Mouse (Mus musculus) right cerebral cortex, adult 18-20 months (tissue): Measurements from ENCODE around the gene A630076J17Rik.

ENCODE experiments used
- DNase-seq: peaks from one replicate; pipeline ENCODE4 v3.0.0; 2022; ENCODE audit warnings: mixed read lengths

Gene A630076J17Rik

DNA sequence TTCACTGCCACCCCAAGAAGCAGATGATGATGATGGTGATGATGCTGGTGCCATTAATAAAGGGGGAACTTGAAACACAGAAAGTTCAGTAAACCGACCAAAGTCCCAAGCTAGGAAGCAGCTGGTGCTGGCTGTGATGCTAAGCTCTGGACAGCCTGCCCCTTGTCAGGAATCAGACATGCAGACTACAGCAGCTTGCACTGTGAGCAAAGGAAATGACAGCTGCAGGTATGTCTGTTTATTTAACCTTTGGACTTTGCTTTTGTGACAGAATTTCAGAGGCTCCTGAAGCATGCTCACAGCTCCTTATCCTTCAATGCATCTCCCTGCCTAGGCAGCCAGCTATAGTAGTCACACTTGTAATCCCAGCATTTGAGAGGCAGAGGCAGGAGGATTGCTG is at the start of gene A630076J17Rik:
Gene A630076J17Rik, plus strand, starts transcription at position 88 of the 400 bp plus-strand sequence.
- DNase-seq, result no peak

DNA sequence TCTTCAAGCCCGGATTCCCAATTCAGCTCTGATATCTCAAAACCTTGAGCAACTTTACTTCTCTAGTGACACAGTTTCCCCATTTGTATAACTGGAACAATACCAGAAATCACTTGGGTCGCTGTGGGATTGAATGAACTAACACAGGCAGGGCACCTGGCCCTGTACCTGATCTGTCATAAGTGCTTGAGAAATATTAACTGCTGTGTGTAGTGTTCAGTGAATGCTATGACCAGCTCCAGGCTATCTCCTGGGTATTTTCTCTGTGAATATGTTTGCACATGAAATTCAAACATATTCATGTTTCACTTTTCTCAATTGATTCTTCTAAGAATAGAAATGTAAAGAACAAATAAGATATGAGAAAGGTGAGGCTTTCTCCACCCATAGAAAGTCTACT is 49.6 kb upstream of the A630076J17Rik start:
- DNase-seq, result no peak

GRCm38 (mm10) chr3:107182756-107183155 is 47.7 kb upstream of the A630076J17Rik start, which contains the start of gene Kcna10:
Gene Kcna10, plus strand, starts transcription at chr3:107183056.
- no peak for DNase-seq

- no peak for DNase-seq
These were observed 47.2 kb upstream of the A630076J17Rik start for GRCm38 (mm10) chr3:107183178-107183577.

- no peak for DNase-seq
These were observed 44.8 kb upstream of the A630076J17Rik start for GRCm38 (mm10) chr3:107185597-107185996.

DNA sequence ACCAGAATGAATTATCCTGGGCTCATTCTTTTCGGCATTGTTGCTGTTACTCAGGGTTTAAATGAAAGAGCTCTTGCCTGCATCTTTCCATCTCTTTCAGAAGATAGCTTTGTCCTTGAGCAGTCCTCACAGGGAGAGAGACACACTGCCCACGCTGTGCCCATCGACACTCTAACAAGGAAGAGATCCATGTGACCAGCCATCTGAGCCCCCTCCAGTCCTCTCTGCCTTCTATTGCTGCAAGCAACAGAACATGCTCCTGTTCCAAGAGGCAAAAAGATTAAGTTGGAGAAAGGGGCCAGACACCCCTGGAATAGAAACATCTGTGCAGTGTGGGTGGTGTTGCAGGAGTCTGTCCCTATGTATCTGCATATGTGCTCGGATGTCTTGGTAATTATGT is 43.4 kb upstream of the A630076J17Rik start:
- peak; percentile 37 for DNase-seq

DNA sequence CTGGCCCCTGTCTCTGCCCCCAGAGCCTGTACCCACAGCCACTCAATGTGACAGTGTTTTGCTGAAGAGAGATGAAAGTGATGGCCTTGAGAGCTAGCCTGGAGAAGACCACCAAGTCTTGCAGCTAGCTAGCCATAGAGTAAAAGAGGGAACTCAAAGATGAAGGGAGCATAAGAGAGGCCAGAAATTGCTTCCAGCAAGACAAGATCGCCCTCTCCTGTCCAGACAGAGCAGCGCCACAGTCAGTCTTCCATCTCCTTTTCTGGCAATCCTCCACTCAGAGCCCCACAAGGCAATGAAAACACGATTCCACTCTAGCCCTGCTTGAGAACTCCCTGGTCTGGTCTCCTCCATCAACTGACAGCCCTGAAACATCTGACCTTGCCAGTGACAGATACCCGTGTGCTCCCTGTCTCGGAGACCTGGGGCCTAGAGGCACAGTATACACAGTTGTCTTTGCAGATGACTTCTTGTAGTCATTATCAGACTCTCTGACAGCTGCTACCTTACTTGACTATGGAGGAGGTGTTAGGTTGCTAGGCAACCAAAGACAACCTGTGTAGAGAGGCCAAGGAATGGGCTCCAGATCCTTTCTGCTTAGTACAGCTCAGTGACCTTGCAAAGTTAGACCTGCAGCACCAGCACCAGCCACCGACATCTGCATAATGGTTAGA is 42.1 kb upstream of the A630076J17Rik start:
- DNase-seq, result peak; percentile 74

DNA sequence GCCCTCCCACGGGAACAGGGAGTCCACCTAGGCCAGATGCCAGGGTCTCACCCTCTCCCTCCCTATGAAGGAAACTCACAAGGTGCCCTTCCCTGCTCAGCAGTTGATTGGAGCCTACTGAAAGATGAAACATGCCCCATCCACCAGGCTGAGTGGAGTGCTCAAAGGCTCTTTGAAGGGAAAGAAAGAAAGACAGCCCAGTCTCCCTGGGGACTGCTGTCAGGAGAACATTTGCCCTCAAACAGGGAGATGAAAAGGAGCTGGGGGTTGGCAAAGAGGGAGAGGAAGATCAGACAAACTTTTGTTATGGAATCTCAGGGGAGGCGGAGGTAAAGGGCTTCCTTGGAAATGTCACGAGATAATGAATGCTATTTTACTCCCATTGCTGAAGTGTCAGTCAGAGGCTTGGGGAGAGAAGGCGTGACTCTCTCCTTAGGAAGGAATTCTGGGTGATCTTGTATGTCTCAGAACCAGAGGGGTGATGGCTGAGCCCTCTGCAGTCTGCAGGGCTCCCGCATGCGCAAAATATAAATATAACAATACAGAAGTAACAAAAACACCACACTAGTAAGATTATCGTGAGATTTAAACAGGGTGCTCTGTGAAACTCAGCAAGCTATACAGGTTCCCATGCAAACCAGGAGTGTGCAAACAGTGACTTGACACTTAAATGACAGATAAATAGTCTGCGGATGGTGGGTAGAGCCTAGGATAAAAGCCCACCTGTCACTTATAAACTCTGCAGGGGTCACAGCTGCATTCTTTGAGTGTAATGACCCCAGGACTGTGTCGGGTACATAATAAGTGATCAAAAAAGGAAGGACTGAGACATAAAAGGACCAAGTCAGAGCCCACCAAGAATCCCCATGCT is 28.9 kb upstream of the A630076J17Rik start:
- no peak for DNase-seq

GRCm38 (mm10) chr3:107204413-107204812 is 26.0 kb upstream of the A630076J17Rik start:
- peak; percentile 22 for DNase-seq

DNA sequence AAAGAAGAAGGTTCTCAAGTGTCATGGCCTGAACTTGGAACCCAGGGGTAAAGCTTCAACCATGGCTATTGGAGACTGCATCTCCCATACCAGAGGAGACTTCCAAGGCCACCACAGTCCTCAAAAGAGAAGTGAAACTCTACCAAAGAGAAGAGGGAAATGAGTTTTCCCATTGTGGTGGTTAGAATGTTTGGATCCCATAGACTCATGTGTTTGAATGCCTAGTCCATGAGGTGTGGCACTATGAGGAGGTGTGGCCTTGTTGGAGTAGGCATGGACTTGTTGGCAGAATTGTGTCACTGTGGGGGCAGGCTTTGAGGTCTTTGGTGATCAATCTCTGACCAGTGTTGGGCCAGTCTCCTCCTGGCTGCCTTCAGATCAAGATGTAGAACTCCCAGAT is 25.2 kb upstream of the A630076J17Rik start:
- no peak for DNase-seq

GRCm38 (mm10) chr3:107205994-107206393 is 24.4 kb upstream of the A630076J17Rik start:
- DNase-seq, result peak; percentile 68

DNA sequence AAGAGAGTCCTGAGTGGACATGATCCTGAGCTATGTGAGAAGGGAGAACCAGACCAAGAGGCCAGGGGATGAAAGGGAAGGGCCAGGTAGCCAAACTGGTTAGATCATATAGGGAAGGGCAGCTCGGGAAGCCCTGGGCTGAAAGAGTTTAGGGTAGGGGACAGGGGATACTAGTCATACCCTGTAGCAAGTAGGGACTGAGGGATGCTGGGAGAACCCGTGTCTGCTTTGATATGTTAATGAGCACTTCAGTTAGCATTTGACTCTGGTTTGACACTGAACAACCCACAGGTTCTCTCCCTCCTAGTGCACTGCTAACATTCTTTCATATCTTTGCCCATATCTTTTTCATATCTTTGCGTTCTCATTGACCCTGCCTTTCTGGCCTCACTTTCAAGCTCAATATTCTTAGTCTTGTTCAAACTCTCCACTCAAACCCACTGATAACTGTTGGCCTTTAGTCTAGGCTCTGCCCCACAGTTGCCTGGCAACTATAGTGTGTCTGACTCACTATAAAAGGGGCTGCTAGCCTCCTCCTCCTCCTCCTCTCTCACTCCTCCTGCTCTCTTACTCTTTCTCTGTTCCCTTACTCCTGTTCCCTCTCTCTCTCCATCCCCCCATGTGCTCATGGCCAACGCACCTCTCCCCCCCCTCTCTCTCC is 23.8 kb upstream of the A630076J17Rik start:
- DNase-seq, result no peak

DNA sequence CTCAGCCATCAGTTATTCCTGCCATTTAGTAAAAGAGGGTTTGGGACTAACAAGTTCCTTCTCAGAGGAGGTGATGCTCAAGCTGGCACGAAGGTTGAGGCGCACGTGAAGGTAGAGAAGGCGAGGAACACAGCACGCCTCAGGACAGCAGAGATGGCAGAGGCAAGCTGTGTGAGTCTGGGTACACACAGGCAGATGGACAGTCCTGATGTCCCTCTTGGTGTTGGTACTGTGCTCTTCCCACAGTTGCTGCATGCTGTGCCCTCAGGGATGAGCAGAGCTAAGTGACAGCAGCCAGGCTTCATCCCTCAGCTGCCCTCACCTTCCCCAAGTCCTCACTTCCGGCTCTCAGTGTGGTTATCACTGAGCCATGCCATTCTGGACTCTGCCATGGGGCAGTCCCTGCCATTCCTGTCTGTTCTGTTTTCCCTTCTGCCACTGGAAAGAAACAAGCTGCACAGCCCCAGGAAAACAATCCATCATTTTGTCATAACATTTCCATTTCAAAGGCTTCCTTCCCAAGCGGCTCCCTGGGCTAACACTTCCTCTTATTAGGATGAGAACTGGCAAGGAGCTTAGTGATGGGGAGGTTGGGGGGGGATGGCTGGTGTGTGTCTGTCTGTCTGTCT is 22.7 kb upstream of the A630076J17Rik start:
- no peak for DNase-seq

- DNase-seq, result no peak
These were observed 15.8 kb upstream of the A630076J17Rik start for GRCm38 (mm10) chr3:107214606-107215005.

GRCm38 (mm10) chr3:107216400-107217100 is 13.9 kb upstream of the A630076J17Rik start:
- DNase-seq, result no peak

DNA sequence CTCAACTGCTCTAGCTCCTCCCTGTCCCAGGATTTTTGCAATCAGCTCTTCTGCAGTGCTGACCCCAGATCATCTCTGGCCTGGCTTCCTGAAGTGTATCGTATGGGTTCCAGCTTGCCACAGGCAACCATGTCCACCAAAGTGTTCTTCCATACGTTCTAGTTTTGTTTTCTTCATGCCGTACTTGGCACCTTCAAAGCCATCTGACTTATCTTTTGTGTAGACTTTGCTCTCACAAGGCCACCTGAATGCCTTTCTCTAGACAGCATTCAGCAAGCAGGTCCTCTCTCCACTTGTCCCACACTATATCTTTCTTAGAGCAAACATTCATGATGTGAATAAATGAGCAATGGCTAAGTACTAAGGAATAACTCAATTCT is 13.3 kb upstream of the A630076J17Rik start:
- DNase-seq, result no peak

- peak; percentile 59 for DNase-seq
These were observed 11.8 kb upstream of the A630076J17Rik start for GRCm38 (mm10) chr3:107218572-107218971.

DNA sequence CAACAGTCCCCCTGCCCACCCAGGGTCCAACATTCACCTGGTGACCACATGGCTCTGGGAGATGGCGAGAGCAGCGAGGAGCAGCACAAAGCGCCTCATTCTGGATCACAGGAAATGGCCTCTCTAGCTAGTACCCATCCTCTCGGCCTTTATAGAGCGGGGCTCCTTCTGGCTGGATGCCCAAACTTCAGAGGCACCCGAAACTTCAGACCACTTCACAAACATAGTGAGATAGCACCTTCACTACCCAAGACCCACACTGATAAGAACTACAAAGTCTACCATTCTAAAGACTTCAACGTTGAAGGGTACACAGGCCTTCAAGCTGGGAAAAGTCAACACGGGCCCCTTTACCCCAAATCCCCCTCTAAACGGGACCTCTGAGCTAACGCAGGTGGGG is 8.8 kb upstream of the A630076J17Rik start, which contains the start of gene Cym:
Gene Cym, minus strand, starts transcription at position 125 of the 400 bp plus-strand sequence.
- DNase-seq, result no peak

GRCm38 (mm10) chr3:107223230-107223629 is 7.2 kb upstream of the A630076J17Rik start:
- no peak for DNase-seq

GRCm38 (mm10) chr3:107225820-107226219 is 4.6 kb upstream of the A630076J17Rik start:
- DNase-seq, result no peak

DNA sequence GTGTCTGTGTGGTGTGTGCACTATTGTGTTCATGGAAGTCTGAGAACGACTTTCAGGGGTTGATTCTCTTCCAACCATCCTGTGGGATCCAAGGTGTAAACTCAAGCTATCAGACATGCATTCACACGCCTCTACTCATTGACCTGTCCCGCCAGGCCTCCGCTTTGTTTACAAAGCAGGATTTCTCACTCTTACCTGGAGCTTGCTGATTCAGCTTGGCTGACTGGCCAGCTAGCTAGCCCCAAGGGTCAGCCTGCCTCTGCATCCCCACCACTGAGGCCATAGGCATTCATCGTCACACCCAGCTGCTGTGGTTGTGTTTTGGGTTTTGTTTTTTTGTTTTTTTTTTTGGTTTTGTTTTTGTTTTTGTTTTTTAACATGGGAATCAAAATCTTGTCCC is 1.2 kb upstream of the A630076J17Rik start:
- no peak for DNase-seq

DNA sequence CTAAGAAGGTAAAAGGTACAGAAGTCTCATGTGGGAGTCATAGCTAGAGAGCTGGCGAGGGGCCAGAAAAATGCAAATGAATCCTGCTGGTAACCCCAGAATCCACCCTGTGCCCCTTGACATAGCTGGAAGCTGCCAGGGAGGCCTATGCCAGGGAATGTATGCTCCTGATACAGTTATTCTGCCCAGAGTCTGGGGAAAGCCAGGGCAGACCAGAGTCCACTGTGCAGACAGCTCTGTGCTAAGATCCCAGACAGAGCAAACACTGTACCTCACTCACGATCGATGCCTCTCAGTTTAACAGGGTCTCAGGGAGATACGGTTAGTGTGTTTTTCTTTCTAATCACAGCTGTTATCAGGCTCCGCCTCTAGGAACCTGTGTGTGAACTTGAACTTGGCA is 592 bp upstream of the A630076J17Rik start:
- no peak for DNase-seq
